Mouse (Mus musculus): ENCODE data around the gene Ntrk1. TPM values are rescaled to one million over a fixed set of nuclear protein-coding genes. Genes with fewer than 3 reads are reported as not detected.

Gene Ntrk1
- polyA plus RNA-seq, 1 experiment: 3.5 TPM

DNA sequence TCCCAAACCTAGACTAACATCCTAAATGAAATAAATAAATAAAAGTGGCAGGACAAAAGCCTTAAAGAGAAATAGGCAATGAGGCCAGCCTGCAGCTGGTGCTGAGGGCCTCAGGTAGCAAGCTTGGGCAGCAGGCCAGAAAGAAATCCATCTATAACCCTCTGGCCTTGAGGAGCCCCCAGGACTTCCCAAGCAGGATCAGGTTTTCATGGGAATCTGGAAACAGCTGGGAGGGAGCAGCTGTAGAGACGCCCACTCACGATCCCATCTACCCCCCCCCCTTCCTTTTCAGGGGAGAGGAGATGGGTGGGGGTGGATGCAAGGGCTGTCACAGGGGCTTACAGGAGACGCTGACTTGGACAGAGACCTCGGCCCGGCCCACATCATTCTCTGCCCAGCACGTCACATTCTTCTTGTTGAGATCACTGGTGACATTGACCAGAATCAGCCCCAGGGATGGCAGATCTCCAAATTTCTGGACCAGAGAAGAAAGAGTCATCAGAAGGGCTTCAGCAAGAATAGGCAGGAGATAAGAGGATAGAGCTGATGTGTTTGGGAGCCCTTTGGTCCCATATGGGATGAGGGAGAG, 9.2 kb downstream of the Ntrk1 start:
- no peak for DNase-seq (ENCODE audit: low spot score)

DNA sequence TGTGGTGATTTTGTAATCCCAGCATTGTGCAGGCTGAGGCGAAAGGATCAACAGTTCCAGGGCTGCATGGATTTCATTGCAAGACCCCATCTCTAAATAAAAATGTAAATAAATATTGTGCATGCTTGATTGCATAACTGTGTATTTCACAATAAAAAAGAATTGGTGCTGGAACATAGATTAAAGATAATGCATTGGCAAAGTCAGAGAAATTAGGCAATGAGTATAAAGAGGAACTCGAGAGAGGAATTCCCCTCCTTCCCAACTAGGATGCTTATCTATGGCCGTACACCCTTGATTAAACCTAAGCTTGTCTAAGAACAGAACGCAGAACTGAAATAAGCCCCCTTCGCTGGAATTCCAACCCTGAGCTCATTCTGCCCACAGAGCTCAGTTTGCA, 9.8 kb downstream of the Ntrk1 start:
- DNase-seq (ENCODE audit: low spot score): no peak

DNA sequence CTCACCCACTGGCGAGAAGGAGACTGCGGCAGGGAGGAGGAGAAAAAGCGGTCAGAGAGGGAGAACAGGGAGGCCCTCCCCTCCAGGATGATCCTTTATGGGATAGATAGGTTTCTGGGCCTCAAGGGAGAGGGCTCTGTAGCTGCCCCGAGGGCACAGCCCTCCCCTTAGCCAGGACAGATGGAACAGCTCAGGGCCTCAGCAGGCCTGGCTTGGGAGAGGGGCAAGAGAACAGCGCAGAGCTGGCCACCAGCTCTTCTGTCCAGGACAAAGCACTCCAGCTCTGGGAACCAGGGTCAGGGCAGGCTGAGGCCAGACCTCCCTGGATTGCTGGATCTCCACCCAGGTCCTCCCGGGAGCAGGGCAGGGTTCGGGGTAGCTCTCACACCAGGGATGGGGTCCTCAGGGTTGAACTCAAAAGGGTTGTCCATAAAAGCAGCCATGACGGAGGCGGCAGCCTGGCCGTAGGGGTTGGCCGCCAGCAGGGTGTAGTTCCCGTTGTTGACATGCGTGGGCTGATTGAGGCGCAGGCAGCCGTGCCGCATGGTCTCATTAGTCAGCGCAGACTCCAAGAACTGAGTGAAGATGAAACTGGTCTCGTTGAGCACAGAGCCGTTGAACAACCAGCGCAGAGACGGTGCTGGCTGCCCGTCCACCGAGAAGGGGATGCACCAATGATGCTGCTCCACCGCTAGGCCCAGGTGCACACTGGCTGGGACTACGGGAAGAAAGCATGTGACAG, 11.5 kb downstream of the Ntrk1 start:
- no peak for DNase-seq (ENCODE audit: low spot score)

- DNase-seq (ENCODE audit: low spot score): no peak
Measured at GRCm38 (mm10) chr3:87779086-87779485, 15.9 kb downstream of the Ntrk1 start.

DNA sequence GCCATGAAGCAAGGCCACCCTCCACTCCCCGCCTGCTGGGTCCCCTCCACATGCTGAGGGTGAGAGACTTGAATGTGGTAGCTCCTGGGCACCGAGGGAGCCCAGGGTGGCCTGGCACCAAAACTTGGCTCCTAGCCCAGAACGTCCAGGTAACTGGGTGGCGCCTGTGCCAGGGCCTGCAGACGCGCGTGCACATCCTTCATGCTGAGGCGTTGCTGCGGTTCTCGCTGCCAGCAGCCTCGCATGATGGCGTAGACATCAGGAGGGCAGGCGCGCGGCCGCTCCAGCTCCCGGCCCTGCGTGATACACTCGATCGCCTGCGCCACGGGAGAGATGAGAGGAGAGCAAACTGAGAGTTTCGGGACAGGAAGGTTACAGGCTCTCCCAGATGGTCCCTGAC, 16.7 kb downstream of the Ntrk1 start:
- no peak for DNase-seq (ENCODE audit: low spot score)

DNA sequence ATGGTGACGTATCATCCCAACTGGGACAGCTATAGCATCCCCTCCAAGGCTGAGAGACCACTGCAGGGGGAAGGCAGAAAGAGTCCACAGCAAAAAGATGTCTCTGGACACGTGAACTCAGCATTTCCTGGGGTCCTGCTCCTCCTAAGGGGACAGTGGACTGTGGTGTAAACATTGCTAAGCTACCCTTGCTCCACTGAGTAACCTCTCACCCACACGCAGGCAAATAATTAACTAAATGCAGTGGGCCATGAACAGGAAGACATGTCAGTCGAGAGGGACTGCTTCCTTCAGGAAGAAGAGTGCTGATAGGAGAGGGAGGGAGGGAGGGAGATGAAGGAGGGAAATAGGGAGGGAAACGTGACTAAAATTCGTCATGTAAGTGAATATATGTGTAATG, 23.9 kb downstream of the Ntrk1 start:
- no peak for DNase-seq (ENCODE audit: low spot score)

DNA sequence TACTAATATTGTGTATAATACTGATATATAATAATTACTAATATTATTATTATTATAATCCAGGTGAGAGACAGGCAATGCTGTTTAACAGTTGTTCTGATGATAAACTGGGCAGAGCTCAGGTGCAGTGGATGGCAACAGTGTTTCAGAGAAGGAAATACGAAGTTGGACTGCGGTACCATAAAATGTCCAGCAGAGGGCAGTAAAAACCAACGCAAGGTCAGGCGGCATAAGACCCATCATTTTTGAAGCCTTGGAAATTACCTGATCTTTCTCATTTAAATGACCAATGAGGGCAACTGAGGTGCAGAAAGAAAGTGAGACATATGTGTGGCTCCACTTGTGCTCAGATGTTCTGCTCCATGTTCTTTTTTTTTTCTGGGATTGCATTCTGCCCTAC, 24.7 kb downstream of the Ntrk1 start:
- DNase-seq (ENCODE audit: low spot score): no peak

DNA sequence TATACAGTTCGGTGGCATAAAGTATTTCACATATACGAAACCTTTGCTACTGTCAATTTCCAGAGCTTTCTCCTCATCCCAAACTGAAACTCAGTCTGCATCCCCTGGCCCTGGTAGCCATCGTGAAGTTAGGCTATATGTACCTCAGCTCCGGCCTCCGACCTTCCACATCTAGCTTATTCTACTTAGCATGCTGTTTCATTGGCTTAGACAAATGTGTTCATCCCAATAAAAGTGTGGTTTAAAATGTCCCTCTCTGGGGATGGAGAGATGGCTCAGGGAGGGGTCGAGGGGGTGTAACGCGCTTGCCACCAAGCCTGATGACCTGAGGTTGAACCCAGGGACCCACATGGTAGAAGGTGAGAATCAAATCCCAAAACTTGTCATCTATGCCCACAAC, 25.5 kb downstream of the Ntrk1 start:
- no peak for DNase-seq (ENCODE audit: low spot score)

DNA sequence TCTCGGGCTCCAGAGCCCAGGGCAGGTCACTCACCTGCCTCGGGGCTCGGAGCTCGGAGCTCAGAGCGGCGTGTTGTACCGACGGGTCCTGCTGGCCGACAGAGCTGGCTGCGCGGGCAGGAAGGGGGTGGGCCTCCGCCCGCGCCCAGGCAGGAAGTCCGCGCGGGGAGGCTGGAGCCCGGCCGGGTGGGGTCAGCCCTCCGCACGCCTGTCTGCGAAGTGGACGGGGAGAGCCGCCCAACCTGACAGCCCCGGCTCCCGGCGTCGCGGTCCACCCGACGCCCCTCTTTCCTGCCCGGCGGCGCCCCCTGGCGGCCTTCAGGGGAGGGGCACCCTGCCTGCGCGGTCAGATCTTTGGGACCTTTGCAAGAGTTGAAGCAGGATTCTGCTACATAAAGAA, 26.1 kb downstream of the Ntrk1 start:
- peak; percentile 78 for DNase-seq (ENCODE audit: low spot score)

GRCm38 (mm10) chr3:87768431-87768830, 26.5 kb downstream of the Ntrk1 start:
- no peak for DNase-seq (ENCODE audit: low spot score)

GRCm38 (mm10) chr3:87767764-87768163, 27.2 kb downstream of the Ntrk1 start:
- no peak for DNase-seq (ENCODE audit: low spot score)

- DNase-seq (ENCODE audit: low spot score): no peak
Measured at GRCm38 (mm10) chr3:87766284-87766667, 28.7 kb downstream of the Ntrk1 start.

DNA sequence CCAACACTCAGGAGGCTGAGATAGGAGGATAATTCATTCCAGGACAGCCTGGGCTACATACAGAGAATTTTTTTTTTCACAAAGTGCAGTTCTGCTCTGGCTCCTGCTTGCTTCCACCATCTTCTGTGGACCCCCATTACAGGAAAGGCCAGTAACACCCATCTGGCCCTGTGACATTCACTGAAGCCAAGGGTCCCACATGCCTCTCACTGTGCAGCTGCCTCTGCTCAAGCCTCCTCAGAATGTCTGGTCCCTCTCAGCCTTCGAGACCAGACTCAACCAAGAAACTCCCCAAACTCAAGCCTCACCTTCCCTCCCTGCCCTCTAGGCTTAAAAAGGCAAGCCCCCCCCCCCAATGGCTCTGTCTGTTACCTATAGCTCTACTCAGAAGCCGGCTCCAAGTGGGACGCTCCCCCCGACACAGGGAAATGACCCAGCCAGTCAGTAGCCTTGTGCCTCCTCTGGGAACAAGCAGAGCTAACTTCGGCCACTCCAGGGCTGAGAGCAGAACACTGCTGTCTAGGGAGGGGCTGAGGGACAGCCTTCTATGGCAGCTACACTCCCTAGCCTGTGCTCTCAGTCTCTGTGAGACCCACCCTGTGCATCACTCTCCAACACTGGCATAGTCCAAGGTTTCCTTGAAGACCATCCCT, 29.2 kb downstream of the Ntrk1 start:
- DNase-seq (ENCODE audit: low spot score): no peak

DNA sequence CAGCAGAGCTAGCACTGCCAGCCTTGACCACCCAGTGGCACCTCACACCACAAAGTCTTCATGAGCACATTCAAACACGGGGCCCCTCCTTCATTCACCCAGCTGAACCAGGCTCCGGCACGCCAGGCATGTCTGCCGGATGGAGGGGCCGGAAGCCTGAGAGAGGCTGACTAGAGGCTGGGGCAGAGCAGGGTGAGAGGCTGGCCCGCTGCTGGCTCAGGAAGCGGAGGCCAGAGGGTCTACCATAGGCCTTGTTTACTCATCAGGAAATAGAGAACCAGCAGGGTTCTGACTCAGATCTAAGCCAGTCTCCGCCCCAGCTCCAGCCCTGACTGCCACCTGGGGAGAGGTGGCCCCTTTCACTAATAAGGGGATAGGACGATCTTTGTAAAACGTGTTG, 29.9 kb downstream of the Ntrk1 start:
- no peak for DNase-seq (ENCODE audit: low spot score)

DNA sequence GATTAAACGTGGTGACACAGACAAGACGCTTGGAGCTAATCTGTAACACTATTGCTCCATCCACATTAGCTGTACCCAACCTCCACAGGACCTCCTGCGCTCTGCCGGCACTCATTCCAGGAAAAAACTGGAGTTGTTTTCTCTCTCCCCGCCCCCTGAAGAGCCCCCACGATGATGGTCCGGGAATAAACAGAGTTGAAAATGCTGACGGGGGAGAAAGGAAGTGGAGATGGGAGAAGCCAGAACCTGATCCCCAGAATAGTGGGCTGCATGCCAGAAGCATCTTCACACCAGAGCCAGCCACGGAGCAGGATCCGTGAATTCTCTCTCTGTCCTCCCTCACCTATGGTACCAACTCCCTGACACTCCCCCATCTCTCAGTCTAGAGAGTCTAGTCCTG, 30.5 kb downstream of the Ntrk1 start:
- no peak for DNase-seq (ENCODE audit: low spot score)

GRCm38 (mm10) chr3:87763683-87764289, 31.2 kb downstream of the Ntrk1 start:
- no peak for DNase-seq (ENCODE audit: low spot score)

DNA sequence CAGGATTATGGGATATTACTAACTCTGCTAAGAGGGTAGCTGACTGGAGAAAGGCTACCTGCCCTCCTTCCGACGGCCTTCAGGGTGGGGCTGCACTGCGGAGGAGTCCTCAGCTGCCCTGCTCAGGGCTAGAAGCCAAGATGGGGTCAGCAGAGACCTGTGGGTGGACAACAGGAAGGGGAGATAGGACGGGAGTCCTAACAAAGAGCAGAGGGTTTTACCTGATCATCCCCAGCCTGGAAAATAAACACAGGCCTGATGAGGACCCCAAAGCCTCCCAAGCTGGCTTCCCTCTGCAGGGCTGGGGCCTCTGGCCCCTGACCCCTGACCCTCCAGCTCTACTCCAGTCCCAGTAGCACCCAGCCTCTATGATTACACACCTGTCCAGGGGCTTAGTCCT, 31.8 kb downstream of the Ntrk1 start:
- DNase-seq (ENCODE audit: low spot score): no peak

DNA sequence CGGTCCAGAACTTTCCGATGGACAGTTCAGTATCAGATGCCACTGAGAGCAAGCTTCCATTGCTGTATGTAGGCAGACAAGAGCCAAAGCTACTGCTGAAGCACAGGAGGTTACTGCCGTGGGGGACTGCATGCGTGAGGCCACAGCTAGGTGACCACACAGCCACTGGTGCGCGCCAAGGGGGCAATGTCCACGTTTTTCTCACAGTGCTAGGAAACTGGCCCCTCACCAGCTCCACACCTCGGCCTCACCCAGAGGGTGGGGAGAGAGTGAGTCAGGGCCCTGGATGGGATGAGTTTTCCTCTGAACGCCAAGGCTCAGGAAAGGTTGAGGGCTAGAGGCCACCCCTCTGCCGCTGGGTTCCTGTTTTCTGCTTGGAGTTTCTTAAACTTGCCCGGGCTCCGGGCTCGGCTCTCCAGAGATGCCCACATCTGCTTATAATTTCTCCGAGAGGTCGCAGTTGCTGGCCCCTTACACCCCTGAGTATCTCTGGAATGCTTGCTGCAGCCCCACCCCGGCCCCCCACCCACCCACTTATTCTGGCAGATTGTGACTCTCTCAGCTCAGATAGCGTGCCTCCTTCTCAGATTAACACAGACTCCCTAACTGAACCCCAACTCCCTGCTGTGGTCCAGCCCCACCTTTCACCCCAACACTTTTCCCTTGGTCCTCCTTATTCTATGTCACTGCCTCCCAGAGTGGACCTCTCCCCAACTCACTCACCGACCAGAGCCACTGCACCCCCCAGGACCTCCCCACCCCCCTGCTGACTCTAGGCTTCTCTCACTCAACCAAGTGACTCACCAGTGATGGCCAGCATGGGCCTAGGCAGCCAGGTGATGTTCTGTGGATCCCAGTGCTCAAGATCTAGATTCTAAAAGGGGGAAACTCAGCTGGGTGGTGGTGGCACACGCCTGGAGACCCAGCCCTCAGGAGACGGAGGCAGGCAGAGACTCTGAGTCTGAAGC, 33.3 kb downstream of the Ntrk1 start:
- no peak for DNase-seq (ENCODE audit: low spot score)

DNA sequence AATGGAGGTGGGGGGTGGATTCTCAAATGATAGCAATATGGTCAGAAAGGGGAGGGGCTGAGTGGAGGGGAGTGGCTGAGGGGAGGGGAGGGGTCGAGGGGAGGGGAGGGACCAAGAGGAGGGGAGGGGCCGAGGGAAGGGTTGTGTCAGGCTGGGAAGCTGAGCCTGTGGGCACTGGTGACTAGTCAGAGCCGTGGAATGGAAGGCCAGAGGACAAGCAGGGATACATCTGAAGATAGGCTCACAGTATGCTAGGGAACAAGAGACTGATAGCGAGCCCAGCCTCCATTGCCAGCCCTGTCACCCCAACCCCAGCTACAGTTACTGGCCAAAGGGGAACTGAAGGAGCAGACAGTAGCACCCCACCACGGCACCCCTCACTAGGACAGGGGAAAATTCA, 36.3 kb downstream of the Ntrk1 start:
- no peak for DNase-seq (ENCODE audit: low spot score)

GRCm38 (mm10) chr3:87756488-87756887, 38.5 kb downstream of the Ntrk1 start:
- DNase-seq (ENCODE audit: low spot score): no peak

DNA sequence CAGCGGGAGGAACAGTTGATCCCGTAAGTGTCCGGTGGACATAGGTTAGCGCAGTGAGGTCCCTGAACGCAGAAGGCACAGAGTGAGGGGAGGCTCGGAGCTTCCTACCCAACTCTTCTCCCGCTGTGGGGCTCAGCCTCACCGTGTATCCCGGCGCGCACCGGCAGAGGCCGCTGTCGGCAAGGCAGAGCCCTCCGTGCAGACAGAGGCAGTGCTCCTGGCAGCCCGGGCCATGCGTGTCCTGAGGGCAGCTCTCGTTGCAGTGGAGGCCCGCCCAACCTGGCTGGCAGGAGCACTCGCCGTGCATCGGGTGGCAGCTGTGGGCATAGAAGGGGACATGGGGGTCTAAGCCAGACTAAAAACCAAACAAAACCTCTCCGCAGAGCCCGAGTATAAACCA, 39.0 kb downstream of the Ntrk1 start:
- DNase-seq (ENCODE audit: low spot score): peak; percentile 84

GRCm38 (mm10) chr3:87753829-87754228, 41.1 kb downstream of the Ntrk1 start:
- DNase-seq (ENCODE audit: low spot score): no peak
